ENCODE assay signal across 1 mouse cellular context in the genomic region with DNA sequence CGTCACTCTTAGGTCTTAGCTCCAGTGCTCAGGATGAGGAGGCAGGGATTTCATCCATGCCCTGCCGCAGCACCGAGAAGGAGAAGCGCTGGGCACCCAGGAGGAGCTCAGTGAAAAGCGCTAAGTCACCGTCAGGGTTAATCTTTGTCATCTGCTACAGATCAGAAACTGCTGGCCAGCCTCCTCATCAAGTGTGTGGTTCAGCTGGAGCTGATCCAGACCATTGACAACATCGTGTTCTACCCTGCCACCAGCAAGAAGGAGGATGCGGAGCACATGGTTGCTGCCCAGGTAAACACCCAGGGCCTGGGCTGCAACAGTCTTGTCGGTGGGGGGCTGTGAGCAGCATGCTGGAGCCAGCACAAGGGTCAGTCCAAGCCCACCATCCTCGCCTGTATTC.
TF ChIP-seq lines count a peak whose summit lies in the region.

No protein-coding gene starts in this region.

TF ChIP-seq in MEL, 35 proteins besides CTCF, POLR2A, EP300 and RAD21:
- TF ChIP-seq SIN3A (IDR thresholded peaks at IDR 0.05; ENCODE audit: low read length) (0 out of 2 replicates have a peak, but pooled peaks have one; percentile 31), MYC (IDR thresholded peaks at IDR 0.05; ENCODE audit: low read depth, low read length) (no peak), TCF12 (IDR thresholded peaks at IDR 0.05; ENCODE audit: low read depth, low read length) (no peak), ETS1 (IDR thresholded peaks at IDR 0.05; ENCODE audit: low read depth, low read length) (peak; percentile 47; the same call in 1 of the 2 replicates), TBP (IDR thresholded peaks at IDR 0.05; ENCODE audit: low read depth, low read length) (no peak), MXI1 (IDR thresholded peaks at IDR 0.05; ENCODE audit: low read depth, low read length) (peak; percentile 71; the same call in 1 of the 2 replicates), MYB (IDR thresholded peaks at IDR 0.05; ENCODE audit: low read depth, low read length) (no peak), ZNF384 (IDR thresholded peaks at IDR 0.05; ENCODE audit: low read depth, low read length) (no peak)
